Comparison of ENCODE assay signal across 8 mouse cellular contexts in the genomic region with DNA sequence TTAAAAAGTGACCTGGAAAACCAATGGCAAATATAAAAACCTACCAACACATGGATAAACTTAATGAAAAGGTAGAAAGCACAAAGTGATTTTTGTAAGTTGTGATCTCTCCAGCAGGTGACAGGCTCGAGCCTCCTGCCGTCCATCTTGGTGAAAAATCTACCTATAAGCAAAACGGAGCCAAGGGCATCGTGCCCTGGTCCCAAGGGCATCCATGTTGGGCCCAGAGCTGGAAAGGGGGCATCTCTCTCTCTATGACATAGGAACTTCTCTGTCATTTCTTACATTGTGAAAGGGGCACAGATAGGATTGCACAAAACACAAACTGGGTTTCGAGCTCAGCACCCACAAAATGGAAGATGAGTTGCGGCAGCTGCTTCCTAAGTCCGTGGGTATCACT. TPM values are rescaled to one million over a fixed set of nuclear protein-coding genes. Genes with fewer than 3 reads are reported as not detected.
DNase-seq lines count a peak whose midpoint lies in the region; ATAC-seq lines count a peak whose summit lies in the region.

No protein-coding gene starts in this region.

- H3K4me2 ChIP-seq in embryonic facial prominence, embryonic 14.5 days (ENCODE audit: low read depth, low read length): peak overlapping the region; percentile 88
- peak overlapping the region; percentile 53 for H3K4me2 ChIP-seq in intestine, embryonic 16.5 days (ENCODE audit: low read depth, low read length)
- H3K4me2 ChIP-seq in midbrain, embryonic 15.5 days: peak overlapping the region; percentile 64

- WGBS in embryonic facial prominence, embryonic 14.5 days: 56% methylated on average over 7 of the region's 7 CpGs
- 45% methylated on average over 7 of the region's 7 CpGs for WGBS in intestine, embryonic 16.5 days
- 46% methylated on average over 7 of the region's 7 CpGs for WGBS in midbrain, embryonic 15.5 days

- H3K9me3 ChIP-seq in embryonic facial prominence, embryonic 14.5 days (ENCODE audit: control insufficient read depth, low read length): no peaks in the 10 kb centered on the region
- no peaks in the 10 kb centered on the region for H3K9me3 ChIP-seq in intestine, embryonic 16.5 days (ENCODE audit: control insufficient read depth, low read length)
- no peaks in the 10 kb centered on the region for H3K9me3 ChIP-seq in midbrain, embryonic 15.5 days

- peak; percentile 68 for DNase-seq in cerebellum, adult 11-12 months
- DNase-seq in cerebellum, postnatal 4 days (ENCODE audit: low spot score in 2 of 2): no peak
- peak; percentile 21 to 29 for DNase-seq in B cell, adult 2 months
- DNase-seq in embryonic facial prominence, embryonic 14.5 days (ENCODE audit: low spot score): peak; percentile 26
- DNase-seq in ovary, postnatal 36 days (ENCODE audit: low spot score): no peak
- DNase-seq in testis, postnatal 14 days (ENCODE audit: low spot score): no peak

- no peak overlapping the region for H3K9ac ChIP-seq in embryonic facial prominence, embryonic 14.5 days (ENCODE audit: low read depth, low read length)
- H3K9ac ChIP-seq in intestine, embryonic 16.5 days (ENCODE audit: low read depth, low read length): peak overlapping the region; percentile 89
- peak overlapping the region; percentile 91 for H3K9ac ChIP-seq in midbrain, embryonic 15.5 days

- no peak for ATAC-seq in embryonic facial prominence, embryonic 14.5 days (ENCODE audit: low read depth)
- ATAC-seq in intestine, embryonic 16.5 days: no peak
- no peak for ATAC-seq in midbrain, embryonic 15.5 days (replicated peaks)

- no peak overlapping the region for H3K27ac ChIP-seq in embryonic facial prominence, embryonic 14.5 days (replicated peaks; ENCODE audit: low read depth, low read length)
- H3K27ac ChIP-seq in intestine, embryonic 16.5 days (ENCODE audit: low read length): peak overlapping the region; percentile 93
- peak overlapping the region; percentile 96 for H3K27ac ChIP-seq in midbrain, embryonic 15.5 days

- H3K36me3 ChIP-seq in embryonic facial prominence, embryonic 14.5 days (ENCODE audit: control insufficient read depth, insufficient read depth, low read length): no peaks in the 10 kb centered on the region
- peaks cover 5% of the 10 kb centered on the region; the same call in 1 of the 2 replicates for H3K36me3 ChIP-seq in intestine, embryonic 16.5 days (ENCODE audit: control insufficient read depth, insufficient read depth, low read length)
- peaks cover 24% of the 10 kb centered on the region for H3K36me3 ChIP-seq in midbrain, embryonic 15.5 days (replicated peaks)

- H3K4me3 ChIP-seq in embryonic facial prominence, embryonic 14.5 days (ENCODE audit: low read depth, low read length): peak overlapping the region; percentile 70; the same call in 1 of the 2 replicates
- peak overlapping the region; percentile 66 for H3K4me3 ChIP-seq in intestine, embryonic 16.5 days (ENCODE audit: low read length)
- peak overlapping the region; percentile 82 for H3K4me3 ChIP-seq in midbrain, embryonic 15.5 days

- peaks cover 11% of the 10 kb centered on the region for H3K4me1 ChIP-seq in embryonic facial prominence, embryonic 14.5 days (ENCODE audit: control insufficient read depth, insufficient read depth, low read length)
- H3K4me1 ChIP-seq in intestine, embryonic 16.5 days (ENCODE audit: control insufficient read depth, insufficient read depth, low read length): 0 out of 2 replicates have a peak, but pooled peaks cover 3% of the 10 kb centered on the region
- H3K4me1 ChIP-seq in midbrain, embryonic 15.5 days: peaks cover 37% of the 10 kb centered on the region

- peaks cover 44% of the 10 kb centered on the region for H3K27me3 ChIP-seq in embryonic facial prominence, embryonic 14.5 days (replicated peaks; ENCODE audit: control insufficient read depth, insufficient read depth, low read length)
- no peaks in the 10 kb centered on the region for H3K27me3 ChIP-seq in intestine, embryonic 16.5 days (replicated peaks; ENCODE audit: control insufficient read depth, insufficient read depth, low read length)
- H3K27me3 ChIP-seq in midbrain, embryonic 15.5 days (replicated peaks): no peaks in the 10 kb centered on the region

RNA-seq across cellular contexts. Expression of a gene that starts 2.5 kb away (rescaled TPM):
- 37.0 and 44.0 TPM in 2 replicates for polyA plus RNA-seq in embryonic facial prominence, embryonic 14.5 days (2014; fragmentation: Nextera tagmentation; extraction: Ambion mirVana)
- polyA plus RNA-seq in intestine, embryonic 16.5 days (2015; fragmentation: Nextera tagmentation; extraction: Ambion mirVana): 184 and 199 TPM in 2 replicates
- polyA plus RNA-seq in midbrain, embryonic 15.5 days (2015; fragmentation: Nextera tagmentation; extraction: Ambion mirVana): 210 and 216 TPM in 2 replicates

Comparison
In these comparisons a context has a peak if more than half of its experiments do, and no peak if none do; other contexts are left out.
1. DNase-seq: peak in cerebellum, adult 11-12 months (single experiment), B cell, adult 2 months (2 of 2) and embryonic facial prominence, embryonic 14.5 days (single experiment); none in cerebellum, postnatal 4 days (0 of 2), ovary, postnatal 36 days (single experiment) and testis, postnatal 14 days (single experiment).
2. Peak in every context shown above with its lines, with median percentiles within 50 percentile points of each other: H3K4me2 ChIP-seq and H3K4me3 ChIP-seq.